Mouse (Mus musculus): ENCODE data around the gene Sf1. TPM values are rescaled to one million over a fixed set of nuclear protein-coding genes. Genes with fewer than 3 reads are reported as not detected.
A peak's percentile ranks its signal among the peaks of the same experiment; 100 is the strongest.

Gene Sf1
- polyA plus RNA-seq, 1 experiment from 2014 or later, result 129 TPM

- peaks cover 29% of the 10 kb centered on the region for H3K36me3 ChIP-seq
- H3K9ac ChIP-seq, result peak within 1 kb of the TSS; percentile 91
- H3K4me3 ChIP-seq (replicated peaks), result peak within 1 kb of the TSS; percentile 89
- WGBS, result under 1% methylated on average over 43 of the region's 43 CpGs
- peak; percentile 95 for ATAC-seq
- peak within 1 kb of the TSS; percentile 76 for H3K4me2 ChIP-seq (replicated peaks)
- H3K9me3 ChIP-seq, result no peaks in the 10 kb centered on the region
- peak within 1 kb of the TSS; percentile 80 for H3K27ac ChIP-seq
- H3K4me1 ChIP-seq (replicated peaks), result peaks cover 30% of the 10 kb centered on the region
- no peaks in the 10 kb centered on the region for H3K27me3 ChIP-seq (replicated peaks)
Measured at GRCm38 (mm10) chr19:6334673-6335457, 28.6 kb upstream of the Sf1 start, which contains the start of gene Men1. TSS of gene Men1 (plus strand) at chr19:6334979.

- H3K4me1 ChIP-seq (replicated peaks), result peaks cover 35% of the 10 kb centered on the region
- peak; percentile 37 for ATAC-seq
Measured at GRCm38 (mm10) chr19:6335458-6335827, 28.0 kb upstream of the Sf1 start.

GRCm38 (mm10) chr19:6336920-6337319 lies 26.6 kb upstream of the Sf1 start:
- H3K4me3 ChIP-seq (replicated peaks), result peak overlapping the region; percentile 89; the same call in 1 of the 2 replicates
- WGBS, result 89% methylated on average over 10 of the region's 10 CpGs
- peak overlapping the region; percentile 91; the same call in 1 of the 2 replicates for H3K9ac ChIP-seq
- no peak for ATAC-seq
- H3K4me2 ChIP-seq (replicated peaks), result peak overlapping the region; percentile 76
- no peaks in the 10 kb centered on the region for H3K27me3 ChIP-seq (replicated peaks)
- no peaks in the 10 kb centered on the region for H3K9me3 ChIP-seq
- H3K4me1 ChIP-seq (replicated peaks), result peaks cover 41% of the 10 kb centered on the region
- H3K36me3 ChIP-seq, result peaks cover 32% of the 10 kb centered on the region
- no peak overlapping the region for H3K27ac ChIP-seq

More at GRCm38 (mm10) chr19:6335458-6335827, 28.0 kb upstream of the Sf1 start:
- WGBS, result under 1% methylated on average over 25 of the region's 25 CpGs
- Histone ChIP-seq H3K36me3 (peaks cover 32% of the 10 kb centered on the region), H3K27me3 (replicated peaks) (no peaks in the 10 kb centered on the region), H3K9me3 (no peaks in the 10 kb centered on the region), H3K4me3 (replicated peaks) (peak overlapping the region; percentile 89), H3K4me2 (replicated peaks) (peak overlapping the region; percentile 76), H3K9ac (peak overlapping the region; percentile 91), H3K27ac (peak overlapping the region; percentile 78)

- no peak for ATAC-seq
- 96% methylated on average over 7 of the region's 7 CpGs for WGBS
- H3K4me2 ChIP-seq (replicated peaks), result no peak overlapping the region
- H3K36me3 ChIP-seq, result peaks cover 32% of the 10 kb centered on the region
- no peak overlapping the region for H3K27ac ChIP-seq
- no peaks in the 10 kb centered on the region for H3K9me3 ChIP-seq
- H3K27me3 ChIP-seq (replicated peaks), result no peaks in the 10 kb centered on the region
- peaks cover 42% of the 10 kb centered on the region for H3K4me1 ChIP-seq (replicated peaks)
- no peak overlapping the region; the same call in 1 of the 2 replicates for H3K4me3 ChIP-seq (replicated peaks)
- no peak overlapping the region for H3K9ac ChIP-seq
Measured at GRCm38 (mm10) chr19:6338171-6338570, 25.3 kb upstream of the Sf1 start.

GRCm38 (mm10) chr19:6338716-6339115 lies 24.8 kb upstream of the Sf1 start:
- ATAC-seq, result no peak
- Histone ChIP-seq H3K9ac (no peak overlapping the region), H3K9me3 (no peaks in the 10 kb centered on the region), H3K4me1 (replicated peaks) (peaks cover 42% of the 10 kb centered on the region), H3K4me2 (replicated peaks) (no peak overlapping the region), H3K4me3 (replicated peaks) (no peak overlapping the region), H3K36me3 (peaks cover 32% of the 10 kb centered on the region), H3K27me3 (replicated peaks) (no peaks in the 10 kb centered on the region), H3K27ac (no peak overlapping the region)
- WGBS, result 89% methylated on average over 11 of the region's 11 CpGs

- 92% methylated on average over 6 of the region's 6 CpGs for WGBS
- no peaks in the 10 kb centered on the region for H3K9me3 ChIP-seq
- H3K27me3 ChIP-seq (replicated peaks), result no peaks in the 10 kb centered on the region
- H3K4me3 ChIP-seq (replicated peaks), result no peak overlapping the region
- ATAC-seq, result no peak
- H3K36me3 ChIP-seq, result peaks cover 36% of the 10 kb centered on the region
- H3K4me1 ChIP-seq (replicated peaks), result peaks cover 37% of the 10 kb centered on the region
- H3K4me2 ChIP-seq (replicated peaks), result no peak overlapping the region
- no peak overlapping the region for H3K27ac ChIP-seq
- no peak overlapping the region for H3K9ac ChIP-seq
Measured at GRCm38 (mm10) chr19:6339191-6339590, 24.3 kb upstream of the Sf1 start.

GRCm38 (mm10) chr19:6339890-6340504 lies 23.5 kb upstream of the Sf1 start:
- H3K4me1 ChIP-seq (replicated peaks), result peaks cover 36% of the 10 kb centered on the region
- 0 out of 2 replicates have a peak overlapping the region, but pooled peaks have one; percentile 20 for H3K27ac ChIP-seq
- 0 out of 2 replicates have a peak, but pooled peaks have one; percentile 7 for ATAC-seq
- H3K9ac ChIP-seq, result no peak overlapping the region
- H3K27me3 ChIP-seq (replicated peaks), result no peaks in the 10 kb centered on the region
- H3K4me3 ChIP-seq (replicated peaks), result no peak overlapping the region
- WGBS, result 68% methylated on average over 15 of the region's 15 CpGs
- H3K9me3 ChIP-seq, result no peaks in the 10 kb centered on the region
- H3K36me3 ChIP-seq, result peaks cover 38% of the 10 kb centered on the region
- H3K4me2 ChIP-seq (replicated peaks), result peak overlapping the region; percentile 92

GRCm38 (mm10) chr19:6340524-6341452 lies 22.7 kb upstream of the Sf1 start, which contains the start of gene Map4k2:
TSS of gene Map4k2 (plus strand) at chr19:6341135.
- H3K27me3 ChIP-seq (replicated peaks), result no peaks in the 10 kb centered on the region
- peak within 1 kb of the TSS; percentile 39; the same call in 1 of the 2 replicates for H3K27ac ChIP-seq
- H3K4me3 ChIP-seq (replicated peaks), result peak within 1 kb of the TSS; percentile 73
- WGBS, result 4% methylated on average over 72 of the region's 72 CpGs
- H3K9me3 ChIP-seq, result no peaks in the 10 kb centered on the region
- peak; percentile 91 for ATAC-seq
- H3K4me1 ChIP-seq (replicated peaks), result peaks cover 35% of the 10 kb centered on the region
- H3K9ac ChIP-seq, result peak within 1 kb of the TSS; percentile 78
- peaks cover 43% of the 10 kb centered on the region for H3K36me3 ChIP-seq
- peak within 1 kb of the TSS; percentile 92 for H3K4me2 ChIP-seq (replicated peaks)

GRCm38 (mm10) chr19:6341453-6342077 lies 21.9 kb upstream of the Sf1 start:
- Histone ChIP-seq H3K4me2 (replicated peaks) (peak overlapping the region; percentile 92), H3K36me3 (peaks cover 45% of the 10 kb centered on the region), H3K27ac (0 out of 2 replicates have a peak overlapping the region, but pooled peaks have one; percentile 39), H3K9ac (peak overlapping the region; percentile 78), H3K4me3 (replicated peaks) (peak overlapping the region; percentile 73), H3K9me3 (no peaks in the 10 kb centered on the region), H3K27me3 (replicated peaks) (no peaks in the 10 kb centered on the region), H3K4me1 (replicated peaks) (peaks cover 28% of the 10 kb centered on the region)
- ATAC-seq, result peak; percentile 5; the same call in 1 of the 2 replicates
- 11% methylated on average over 23 of the region's 23 CpGs for WGBS

GRCm38 (mm10) chr19:6342276-6342933 lies 21.1 kb upstream of the Sf1 start:
- Histone ChIP-seq H3K27ac (no peak overlapping the region), H3K27me3 (replicated peaks) (no peaks in the 10 kb centered on the region), H3K9me3 (no peaks in the 10 kb centered on the region), H3K4me2 (replicated peaks) (peak overlapping the region; percentile 92), H3K36me3 (peaks cover 39% of the 10 kb centered on the region), H3K9ac (no peak overlapping the region), H3K4me1 (replicated peaks) (peaks cover 20% of the 10 kb centered on the region), H3K4me3 (replicated peaks) (0 out of 2 replicates have a peak overlapping the region, but pooled peaks have one; percentile 73)
- WGBS, result 78% methylated on average over 5 of the region's 5 CpGs
- no peak for ATAC-seq
